Mouse (Mus musculus) MEL (cell line): ENCODE measurements at regions not wholly inside any gene's neighbourhood (a gene's known extent, or its start where the extent isn't known, plus 50 kb on each side); places are given as distances from the start of the nearest gene placed in this dataset.

ENCODE experiments used
- DNase-seq: peaks from one replicate; pipeline ENCODE4 v3.0.0; 2011; ENCODE audit warnings: low read depth, low spot score
- H3K27ac ChIP-seq: 2 replicates; pipeline ENCODE4 v1.5.1; 2012; ENCODE audit warnings: low read depth, mild to moderate bottlenecking, control low read depth, low read length, moderate library complexity; ENCODE audit not compliant: control insufficient read depth
- H3K27me3 ChIP-seq, 2 experiments: fragments of 150-350 bp in 1 of 2; sonication (generic) in 1 of 2; 2 replicates each; pipeline ENCODE4 v1.6.1; 2012; ENCODE audit warnings: low read length in 2 of 2, mild to moderate bottlenecking in 2 of 2, improper control_type of control experiment in 1 of 2, moderate library complexity in 1 of 2; ENCODE audit not compliant: insufficient read depth in 2 of 2, control insufficient read depth in 1 of 2
- H3K36me3 ChIP-seq, 2 experiments: 2 replicates each; pipeline ENCODE4 v1.6.1; 2012 to 2014; ENCODE audit warnings: low read length in 2 of 2, improper control_type of control experiment in 1 of 2, inconsistent platforms in 1 of 2, mild to moderate bottlenecking in 1 of 2; ENCODE audit not compliant: insufficient read depth in 2 of 2, control insufficient read depth in 1 of 2
- H3K4me1 ChIP-seq, 2 experiments: fragments of 150-350 bp in 1 of 2; sonication (generic) in 1 of 2; 2 replicates each; pipeline ENCODE4 v1.6.1; 2012; ENCODE audit warnings: low read length in 2 of 2, improper control_type of control experiment in 1 of 2, mild to moderate bottlenecking in 1 of 2; ENCODE audit not compliant: insufficient read depth in 2 of 2, control insufficient read depth in 1 of 2
- H3K4me3 ChIP-seq, 2 experiments: fragments of 150-350 bp in 1 of 2; sonication (generic) in 1 of 2; 2 replicates each; pipeline ENCODE4 v1.5.1; 2012; ENCODE audit warnings: low read depth in 2 of 2, low read length in 2 of 2, mild to moderate bottlenecking in 2 of 2, moderate library complexity in 2 of 2, control low read depth in 1 of 2, improper control_type of control experiment in 1 of 2; ENCODE audit not compliant: control insufficient read depth in 1 of 2, insufficient read depth in 1 of 2
- H3K79me2 ChIP-seq: 2 replicates; pipeline ENCODE4 v1.6.1; 2012; ENCODE audit warnings: mild to moderate bottlenecking, low read length, moderate library complexity; ENCODE audit not compliant: control insufficient read depth, poor library complexity, insufficient read depth
- H3K9ac ChIP-seq: 2 replicates; pipeline ENCODE4 v1.6.1; 2012; ENCODE audit warnings: low read depth, mild to moderate bottlenecking, control low read depth, low read length, moderate library complexity; ENCODE audit not compliant: control insufficient read depth, poor library complexity, severe bottlenecking
- H3K9me3 ChIP-seq: fragments of 150-350 bp; sonication (generic); replicated peaks from 2 replicates; pipeline ENCODE4 v1.6.1; 2012; ENCODE audit warnings: mild to moderate bottlenecking, low read length, improper control_type of control experiment, moderate library complexity; ENCODE audit not compliant: insufficient read depth
- BHLHE40 ChIP-seq: IDR thresholded peaks from 2 replicates; pipeline ENCODE4 v1.6.1; 2012; ENCODE audit warnings: low read depth, mild to moderate bottlenecking, inconsistent platforms, low read length, improper control_type of control experiment, borderline replicate concordance
- CHD2 ChIP-seq: IDR thresholded peaks from 2 replicates; pipeline ENCODE4 v1.6.1; 2011; ENCODE audit warnings: low read length, improper control_type of control experiment
- CTCF ChIP-seq, 3 experiments: IDR thresholded peaks in 2 of 3; conservative IDR thresholded peaks in 1 of 3; 2 replicates each; pipeline ENCODE4 v1.5.1; 2011 to 2012; ENCODE audit warnings: low read length in 3 of 3, low read depth in 2 of 3, mild to moderate bottlenecking in 2 of 3, improper control_type of control experiment in 1 of 3, inconsistent platforms in 1 of 3, mixed read lengths in 1 of 3, moderate library complexity in 1 of 3; ENCODE audit not compliant: control insufficient read depth in 1 of 3, insufficient read depth in 1 of 3, poor library complexity in 1 of 3, severe bottlenecking in 1 of 3
- E2F4 ChIP-seq: IDR thresholded peaks from 2 replicates; pipeline ENCODE4 v1.6.1; 2011; ENCODE audit warnings: low read depth, low read length, improper control_type of control experiment, borderline replicate concordance
- ELF1 ChIP-seq: IDR thresholded peaks from 2 replicates; pipeline ENCODE4 v1.6.1; 2014; ENCODE audit warnings: low read depth, mild to moderate bottlenecking, inconsistent platforms, low read length, improper control_type of control experiment, moderate library complexity
- EP300 ChIP-seq, 2 experiments: IDR thresholded peaks; 2 replicates each; pipeline ENCODE4 v1.6.1; 2011; ENCODE audit warnings: improper control_type of control experiment in 2 of 2, low read length in 2 of 2, low read depth in 1 of 2, mild to moderate bottlenecking in 1 of 2
- GABPA ChIP-seq: IDR thresholded peaks from 2 replicates; pipeline ENCODE4 v1.6.1; 2012; ENCODE audit warnings: low read depth, mild to moderate bottlenecking, inconsistent platforms, low read length, improper control_type of control experiment, moderate library complexity
- HCFC1 ChIP-seq: IDR thresholded peaks from 2 replicates; pipeline ENCODE4 v1.6.1; 2012; ENCODE audit warnings: low read depth, mild to moderate bottlenecking, inconsistent platforms, low read length, improper control_type of control experiment, moderate library complexity
- JUND ChIP-seq: IDR thresholded peaks from 2 replicates; pipeline ENCODE4 v1.6.1; 2011; ENCODE audit warnings: low read depth, mild to moderate bottlenecking, improper control_type of control experiment, low read length
- MAFK ChIP-seq: IDR thresholded peaks from 2 replicates; pipeline ENCODE4 v1.6.1; 2011; ENCODE audit warnings: low read depth, mild to moderate bottlenecking, low read length, improper control_type of control experiment, borderline replicate concordance
- MAX ChIP-seq: IDR thresholded peaks from 2 replicates; pipeline ENCODE4 v1.6.1; 2011; ENCODE audit warnings: low read length, improper control_type of control experiment
- MAZ ChIP-seq: IDR thresholded peaks from 2 replicates; pipeline ENCODE4 v1.6.1; 2012; ENCODE audit warnings: low read depth, mild to moderate bottlenecking, inconsistent platforms, low read length, improper control_type of control experiment
- MEF2A ChIP-seq: IDR thresholded peaks from 2 replicates; pipeline ENCODE4 v1.6.1; 2014; ENCODE audit warnings: low read depth, mild to moderate bottlenecking, inconsistent platforms, low read length, improper control_type of control experiment; ENCODE audit not compliant: poor library complexity, insufficient replicate concordance, severe bottlenecking; ENCODE audit errors: extremely low read depth
- MYB ChIP-seq: IDR thresholded peaks from 2 replicates; pipeline ENCODE4 v1.6.1; 2011; ENCODE audit warnings: mild to moderate bottlenecking, low read depth, low read length, improper control_type of control experiment
- MYC ChIP-seq: IDR thresholded peaks from 2 replicates; pipeline ENCODE4 v1.6.1; 2011; ENCODE audit warnings: low read depth, mild to moderate bottlenecking, low read length, improper control_type of control experiment, moderate library complexity
- POLR2A ChIP-seq, 2 experiments: IDR thresholded peaks; 2 replicates each; pipeline ENCODE4 v1.6.1; 2011 to 2012; ENCODE audit warnings: low read length in 2 of 2, mild to moderate bottlenecking in 2 of 2, control low read depth in 1 of 2, improper control_type of control experiment in 1 of 2, low read depth in 1 of 2, moderate library complexity in 1 of 2; ENCODE audit not compliant: control insufficient read depth in 1 of 2, insufficient read depth in 1 of 2, poor library complexity in 1 of 2
- POLR2AphosphoS5 ChIP-seq: IDR thresholded peaks from 2 replicates; pipeline ENCODE4 v1.6.1; 2012; ENCODE audit warnings: low read depth, borderline replicate concordance, mild to moderate bottlenecking, inconsistent platforms, low read length, moderate library complexity, mixed read lengths
- RAD21 ChIP-seq: IDR thresholded peaks from 2 replicates; pipeline ENCODE4 v1.6.1; 2011; ENCODE audit warnings: mild to moderate bottlenecking, low read depth, low read length, improper control_type of control experiment
- RCOR1 ChIP-seq: IDR thresholded peaks from 2 replicates; pipeline ENCODE4 v1.6.1; 2012; ENCODE audit warnings: low read depth, mild to moderate bottlenecking, inconsistent platforms, low read length, improper control_type of control experiment
- SMC3 ChIP-seq: IDR thresholded peaks from 2 replicates; pipeline ENCODE4 v1.6.1; 2011; ENCODE audit warnings: low read depth, low read length, improper control_type of control experiment
- TBP ChIP-seq: IDR thresholded peaks from 2 replicates; pipeline ENCODE4 v1.8.0; 2011; ENCODE audit warnings: low read depth, low read length, improper control_type of control experiment
- USF1 ChIP-seq: IDR thresholded peaks from 2 replicates; pipeline ENCODE4 v1.6.1; 2014; ENCODE audit warnings: low read depth, mild to moderate bottlenecking, inconsistent platforms, low read length, improper control_type of control experiment, moderate library complexity
- USF2 ChIP-seq, 2 experiments: IDR thresholded peaks; 2 replicates each; pipeline ENCODE4 v1.6.1; 2011 to 2012; ENCODE audit warnings: improper control_type of control experiment in 2 of 2, low read length in 2 of 2, borderline replicate concordance in 1 of 2, inconsistent platforms in 1 of 2, low read depth in 1 of 2, mild to moderate bottlenecking in 1 of 2; ENCODE audit not compliant: insufficient read depth in 1 of 2
- ZKSCAN1 ChIP-seq: IDR thresholded peaks from 2 replicates; pipeline ENCODE4 v1.6.1; 2012; ENCODE audit warnings: low read depth, mild to moderate bottlenecking, inconsistent platforms, low read length, improper control_type of control experiment, moderate library complexity
- ZMIZ1 ChIP-seq: IDR thresholded peaks from 2 replicates; pipeline ENCODE4 v1.6.1; 2012; ENCODE audit warnings: low read depth, mild to moderate bottlenecking, inconsistent platforms, low read length, improper control_type of control experiment, moderate library complexity
- ZNF384 ChIP-seq: IDR thresholded peaks from 2 replicates; pipeline ENCODE4 v1.6.1; 2012; ENCODE audit warnings: low read depth, mild to moderate bottlenecking, inconsistent platforms, low read length, improper control_type of control experiment

DNA sequence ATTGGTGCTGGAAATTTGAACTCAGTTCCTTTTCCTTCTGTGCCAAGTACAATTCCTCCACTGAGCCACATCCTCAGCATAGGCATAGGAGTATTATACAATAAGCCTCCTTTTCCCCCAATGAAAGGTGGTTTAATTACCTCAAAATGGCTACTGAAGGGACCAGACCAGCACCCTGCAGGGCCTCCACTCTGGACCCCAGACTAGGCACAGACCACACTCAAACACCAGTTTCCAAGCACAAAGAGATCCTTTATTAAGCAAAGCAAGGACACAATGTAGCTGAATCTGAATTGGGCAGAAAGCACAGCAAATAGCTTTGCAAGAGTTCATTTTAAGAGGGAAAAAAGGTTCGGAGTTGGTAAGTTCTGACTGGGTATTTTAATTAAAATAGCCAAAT lies 299.5 kb downstream of the Jrkl start:
- H3K79me2 ChIP-seq, result no peaks in the 10 kb centered on the region
- TF ChIP-seq MYB, result no peak
- TF ChIP-seq POLR2AphosphoS5, result no peak
- no peak for TF ChIP-seq POLR2A (IDR thresholded peaks at IDR 0.05; ENCODE audit: control insufficient read depth in 1 of 2, insufficient read depth in 1 of 2, low read depth in 1 of 2, low read length in 2 of 2, poor library complexity in 1 of 2)
- TF ChIP-seq USF2 (IDR thresholded peaks at IDR 0.05; ENCODE audit: borderline replicate concordance in 1 of 2, insufficient read depth in 1 of 2, low read depth in 1 of 2, low read length in 2 of 2), result no peak
- no peak for TF ChIP-seq RCOR1
- no peak for TF ChIP-seq ZKSCAN1
- no peak for TF ChIP-seq MAX
- TF ChIP-seq JUND, result no peak
- TF ChIP-seq HCFC1, result no peak
- TF ChIP-seq USF1, result no peak
- no peak for TF ChIP-seq BHLHE40
- TF ChIP-seq TBP, result no peak
- no peak for TF ChIP-seq ZMIZ1
- no peak for TF ChIP-seq RAD21
- TF ChIP-seq CHD2, result no peak
- TF ChIP-seq CTCF (IDR thresholded peaks at IDR 0.05 in 2 of 3, conservative IDR thresholded peaks at IDR 0.05 in 1 of 3; ENCODE audit: control insufficient read depth in 1 of 3, insufficient read depth in 1 of 3, low read depth in 2 of 3, low read length in 3 of 3, poor library complexity in 1 of 3, severe bottlenecking in 1 of 3), result no peak
- TF ChIP-seq MYC, result no peak
- TF ChIP-seq SMC3, result no peak
- TF ChIP-seq, all 39 proteins: peak for 0
- Histone ChIP-seq H3K27me3 (no peaks in the 10 kb centered on the region), H3K9me3 (no peaks in the 10 kb centered on the region), H3K4me1 (no peaks in the 10 kb centered on the region), H3K36me3 (no peaks in the 10 kb centered on the region), H3K9ac (no peak overlapping the region), H3K4me3 (no peak overlapping the region), H3K27ac (no peak overlapping the region)
- DNase-seq, result no peak

DNA sequence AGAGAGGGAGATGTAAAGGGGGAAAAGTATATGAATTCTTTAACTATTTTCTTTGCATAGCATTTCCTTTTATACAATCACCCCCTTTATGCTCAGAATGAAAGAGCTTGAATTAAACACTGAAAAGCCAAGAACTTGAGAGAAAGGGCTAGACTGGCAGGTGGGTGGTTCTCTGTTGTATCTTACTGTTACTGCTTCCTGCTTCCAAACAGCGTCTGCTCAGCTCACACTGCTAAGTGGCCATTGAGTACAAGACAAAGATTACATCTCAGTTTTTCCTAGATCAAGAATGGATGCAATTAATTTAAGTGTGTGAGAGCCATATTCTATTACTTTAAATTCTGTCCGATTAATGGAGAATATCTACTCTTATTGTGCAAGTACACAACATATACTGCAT lies 300.2 kb downstream of the Jrkl start:
- no peaks in the 10 kb centered on the region for H3K36me3 ChIP-seq
- H3K4me1 ChIP-seq, result no peaks in the 10 kb centered on the region
- H3K27ac ChIP-seq, result no peak overlapping the region
- H3K4me3 ChIP-seq, result no peak overlapping the region
- no peaks in the 10 kb centered on the region for H3K79me2 ChIP-seq
- no peaks in the 10 kb centered on the region for H3K27me3 ChIP-seq
- H3K9ac ChIP-seq, result no peak overlapping the region
- TF ChIP-seq MAZ (no peak), JUND (no peak), ELF1 (no peak), MEF2A (no peak), GABPA (no peak), ZKSCAN1 (no peak), ZNF384 (no peak), MAFK (no peak), RAD21 (no peak), EP300 (IDR thresholded peaks at IDR 0.05; ENCODE audit: low read depth in 1 of 2, low read length in 2 of 2) (no peak), E2F4 (no peak), SMC3 (no peak), USF1 (no peak)
- TF ChIP-seq, all 39 proteins: peak for 0
- no peaks in the 10 kb centered on the region for H3K9me3 ChIP-seq
- no peak for DNase-seq
